Mouse (Mus musculus): ENCODE data around the gene Chrna4.

Gene Chrna4

DNA sequence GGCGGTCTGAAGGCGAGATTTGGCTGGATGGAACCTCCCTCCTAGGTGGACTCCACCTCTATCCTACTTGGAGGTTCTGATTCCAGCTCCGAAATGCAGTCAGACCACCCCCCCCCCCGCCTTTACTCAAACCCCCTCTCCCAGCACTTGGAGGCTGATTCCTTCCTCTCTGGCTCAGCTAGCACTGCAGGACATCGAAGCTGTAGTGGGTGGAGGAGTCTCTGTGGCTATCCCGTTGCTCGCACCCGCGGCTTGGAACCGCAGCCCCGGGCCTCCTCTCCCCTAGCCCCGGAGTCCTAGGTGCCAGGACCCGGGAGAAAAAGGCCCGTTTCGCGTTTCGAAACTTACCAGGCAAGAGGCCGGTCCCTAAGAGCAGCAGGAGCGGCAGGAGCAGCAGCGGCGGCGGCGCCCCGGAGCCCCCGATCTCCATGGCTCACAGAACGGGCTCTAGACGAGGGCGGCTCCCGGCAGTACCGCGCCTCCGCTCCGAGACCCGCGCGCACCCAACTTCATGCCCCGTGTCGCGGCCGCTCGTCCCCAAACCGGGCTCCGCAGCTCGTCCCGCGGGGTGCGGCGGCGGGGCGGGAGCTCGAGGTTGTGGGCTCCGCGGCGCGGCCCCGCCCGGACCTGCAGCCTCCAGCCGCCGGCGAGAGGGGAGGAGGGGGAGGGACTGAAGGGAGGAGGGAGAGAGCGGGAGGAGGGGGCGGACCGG, 4.5 kb downstream of the Chrna4 start:
- in situ Hi-C loops (cut with MboI, MseI), result no loop called here

DNA sequence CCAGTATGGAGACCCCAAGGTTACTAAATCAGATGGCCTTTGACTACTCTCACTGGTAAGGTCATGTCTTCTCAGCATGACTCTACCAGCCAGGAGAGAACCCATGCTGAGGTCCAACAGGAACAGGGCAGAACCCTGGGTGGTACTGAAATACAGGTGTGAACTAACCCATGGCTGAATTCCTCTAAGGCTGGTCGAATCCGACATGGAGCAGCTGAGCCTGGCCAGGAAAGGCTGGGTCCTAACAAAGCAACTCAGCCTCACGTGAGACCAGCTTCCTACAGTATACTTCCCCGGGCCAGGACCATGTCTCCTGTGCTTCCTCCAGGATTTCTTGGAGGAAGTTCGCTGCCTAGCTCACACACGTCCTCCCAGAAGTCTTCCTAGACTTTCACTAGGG, 6.8 kb downstream of the Chrna4 start:
- in situ Hi-C loops (cut with MboI, MseI), result no loop called here

DNA sequence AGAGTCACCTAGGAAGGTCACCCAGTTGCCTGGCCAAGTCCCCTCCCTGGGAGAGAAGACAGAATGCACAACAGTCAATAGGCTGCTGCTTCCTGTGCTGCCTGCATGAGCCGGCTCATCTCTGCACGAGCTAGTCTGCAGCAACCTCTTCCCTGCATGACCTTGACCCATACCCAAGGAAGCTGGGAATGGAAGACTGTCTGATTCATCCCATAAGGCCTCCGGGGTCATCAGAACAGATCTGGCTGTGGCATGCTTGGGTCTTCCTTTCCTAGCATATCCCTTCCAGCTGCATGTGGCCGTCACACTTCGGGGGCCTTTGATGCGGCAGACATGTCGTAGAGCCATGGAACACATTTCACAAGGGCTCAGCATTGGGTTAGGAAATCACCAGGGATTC, 8.2 kb downstream of the Chrna4 start:
- in situ Hi-C loops (cut with MboI, MseI), result no loop called here

GRCm38 (mm10) chr2:181033310-181033709, 10.0 kb downstream of the Chrna4 start:
- in situ Hi-C loops (cut with MboI, MseI), result no loop called here

GRCm38 (mm10) chr2:181032407-181032806, 10.9 kb downstream of the Chrna4 start:
- in situ Hi-C loops (cut with MboI, MseI), result no loop called here

DNA sequence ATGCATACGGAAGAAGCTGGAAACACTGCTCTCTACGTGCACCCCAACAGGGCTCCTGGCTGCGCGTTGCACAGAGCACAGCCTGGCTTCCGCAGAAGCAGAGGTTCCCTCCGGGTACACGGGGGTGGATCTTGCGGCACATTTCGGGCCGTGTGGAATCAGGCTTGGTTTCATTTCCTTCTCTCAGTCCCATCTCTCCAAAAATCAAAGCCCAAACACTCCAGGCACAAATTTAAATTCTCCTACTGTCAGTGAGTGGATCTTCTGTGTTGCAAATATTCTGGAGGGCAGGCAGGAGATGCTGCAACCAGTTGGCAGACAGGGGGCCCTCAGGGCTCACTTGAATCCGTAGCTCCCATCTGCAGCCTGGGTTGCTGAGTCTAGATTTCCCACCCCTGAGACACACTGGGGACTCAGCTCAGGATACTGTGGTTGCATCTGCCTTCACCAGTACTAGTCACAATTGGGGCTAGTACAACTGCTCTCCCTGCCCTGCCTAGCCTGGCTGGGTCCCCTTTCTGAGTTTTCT, 11.9 kb downstream of the Chrna4 start:
- in situ Hi-C loops (cut with MboI, MseI), result no loop called here

- in situ Hi-C loops (cut with MboI, MseI), result no loop called here
These were observed 35.0 kb downstream of the Chrna4 start for GRCm38 (mm10) chr2:181008339-181008738.

DNA sequence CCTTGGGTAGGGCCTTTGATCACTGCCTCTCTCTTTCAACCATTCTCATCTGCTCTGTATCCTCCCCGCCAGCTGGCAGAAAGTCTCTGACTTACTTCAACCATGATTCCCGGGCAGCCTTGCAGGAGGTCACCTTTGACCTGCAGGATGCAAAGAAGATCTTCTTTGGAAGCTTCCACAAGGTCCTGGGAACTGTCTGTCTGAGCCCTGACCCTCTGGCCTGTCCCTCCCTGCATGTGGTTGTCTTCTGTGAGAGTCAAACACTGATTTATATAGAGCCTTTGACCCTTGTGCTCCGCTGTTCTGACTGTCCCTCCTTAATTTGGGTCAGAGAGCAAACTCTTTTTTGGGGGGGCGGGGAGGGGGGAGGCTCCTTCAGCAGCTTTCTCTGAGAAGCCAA, 36.3 kb downstream of the Chrna4 start:
- in situ Hi-C loops (cut with MboI, MseI), result no loop called here

GRCm38 (mm10) chr2:180996905-180997304, 46.4 kb downstream of the Chrna4 start:
- in situ Hi-C loops (cut with MboI, MseI), result no loop called here

GRCm38 (mm10) chr2:180996436-180996835, 46.9 kb downstream of the Chrna4 start:
- in situ Hi-C loops (cut with MboI, MseI), result no loop called here

DNA sequence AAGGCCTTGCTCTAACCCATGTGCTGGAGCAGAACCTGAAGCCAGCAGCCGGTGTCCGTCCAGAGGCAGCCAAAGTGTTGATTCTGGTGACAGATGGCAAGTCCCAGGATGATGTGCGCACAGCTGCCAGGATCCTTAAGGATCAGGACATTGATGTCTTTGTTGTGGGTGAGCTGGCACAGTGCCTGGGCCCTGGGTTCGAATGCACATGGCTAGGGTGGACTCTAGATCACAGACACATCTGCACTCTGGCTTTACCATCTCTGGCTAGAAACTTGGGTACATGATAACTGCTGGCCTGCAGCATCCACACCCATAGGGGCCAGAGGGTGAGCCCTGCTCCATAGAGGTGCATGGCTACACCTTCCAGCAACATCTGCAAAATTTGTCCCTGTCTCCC, 47.9 kb downstream of the Chrna4 start:
- in situ Hi-C loops (cut with MboI, MseI), result no loop called here

GRCm38 (mm10) chr2:180994360-180994759, 49.0 kb downstream of the Chrna4 start:
- in situ Hi-C loops (cut with MboI, MseI), result no loop called here

GRCm38 (mm10) chr2:180990347-180990746, 53.0 kb downstream of the Chrna4 start:
- in situ Hi-C loops (cut with MboI, MseI), result no loop called here

DNA sequence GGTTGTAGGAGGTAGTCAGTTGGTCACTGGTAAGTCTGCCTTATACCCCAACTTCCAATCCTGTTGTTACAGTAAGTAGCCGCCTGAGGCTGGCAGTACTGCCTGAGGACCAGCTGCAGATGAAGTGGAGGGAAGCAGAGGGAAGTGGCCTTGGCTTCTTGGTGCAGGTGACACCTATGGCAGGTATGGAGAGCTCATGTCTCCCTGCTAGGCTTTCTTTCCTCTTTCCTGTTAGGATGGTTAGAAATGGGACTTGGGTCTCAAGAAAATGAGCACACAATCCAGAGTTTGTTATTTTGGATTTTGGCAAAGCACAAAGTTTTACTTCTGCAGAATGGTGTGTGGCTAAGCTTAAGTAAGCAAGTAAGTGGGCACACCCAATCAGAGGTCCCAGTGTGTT, 54.4 kb downstream of the Chrna4 start:
- in situ Hi-C loops (cut with MboI, MseI), result no loop called here

DNA sequence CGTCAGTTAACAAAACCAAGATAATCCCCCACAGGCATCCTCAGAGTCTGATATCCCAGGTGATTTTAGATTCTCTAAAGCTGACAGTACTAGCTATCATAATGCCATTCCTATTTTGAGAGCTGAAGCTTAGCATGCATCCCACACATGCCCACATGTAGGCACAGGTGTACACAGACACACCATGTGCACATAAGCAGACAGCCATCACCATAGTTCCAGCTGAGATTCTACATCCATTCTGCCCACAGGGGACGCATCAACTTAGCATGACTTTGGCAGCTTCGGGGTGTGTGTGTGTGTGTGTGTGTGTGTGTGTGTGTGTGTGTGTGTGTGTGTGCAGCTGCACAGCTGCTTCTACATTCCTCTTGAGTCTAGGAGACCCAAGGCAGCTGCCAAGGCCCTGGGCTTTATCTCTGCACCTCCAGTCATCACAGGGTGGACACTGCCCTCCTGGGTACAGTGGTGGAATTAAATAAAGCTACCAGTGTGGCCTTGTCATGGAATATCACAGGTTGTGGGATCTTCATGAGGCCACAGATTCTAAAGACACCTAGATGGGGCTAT, 54.9 kb downstream of the Chrna4 start:
- in situ Hi-C loops (cut with MboI, MseI), result no loop called here

DNA sequence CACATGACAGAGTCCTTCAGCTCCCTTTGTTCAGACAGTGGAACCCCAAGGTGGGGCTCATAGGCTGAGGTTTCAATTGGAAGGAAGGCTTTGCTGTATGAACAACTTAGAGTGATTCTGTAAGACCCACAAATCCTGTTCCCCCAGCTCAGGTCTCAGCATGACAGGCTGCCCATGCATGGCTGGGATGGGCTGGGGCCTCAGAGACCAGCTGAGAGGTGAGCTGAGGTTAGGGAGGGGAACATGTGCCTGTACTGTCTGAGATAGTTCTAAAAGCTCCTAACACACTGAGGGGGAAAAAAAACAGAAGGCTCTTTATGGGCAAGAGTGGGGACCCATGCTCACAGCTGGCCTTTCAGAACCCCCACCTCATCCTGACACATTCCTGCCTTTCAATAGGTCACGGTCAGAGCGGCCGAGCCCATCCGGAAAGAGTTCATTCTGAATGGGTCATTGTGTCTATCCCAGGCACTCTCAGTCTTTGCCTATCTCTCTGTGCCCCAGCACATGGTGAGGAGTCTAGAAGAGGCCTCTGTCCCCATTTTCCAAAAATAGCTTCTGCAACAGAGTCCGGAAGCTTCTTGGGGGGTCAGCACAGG, 55.8 kb downstream of the Chrna4 start:
- in situ Hi-C loops (cut with MboI, MseI), result no loop called here

- in situ Hi-C loops (cut with MboI, MseI), result no loop called here
These were observed 56.3 kb downstream of the Chrna4 start for GRCm38 (mm10) chr2:180987001-180987400.

DNA sequence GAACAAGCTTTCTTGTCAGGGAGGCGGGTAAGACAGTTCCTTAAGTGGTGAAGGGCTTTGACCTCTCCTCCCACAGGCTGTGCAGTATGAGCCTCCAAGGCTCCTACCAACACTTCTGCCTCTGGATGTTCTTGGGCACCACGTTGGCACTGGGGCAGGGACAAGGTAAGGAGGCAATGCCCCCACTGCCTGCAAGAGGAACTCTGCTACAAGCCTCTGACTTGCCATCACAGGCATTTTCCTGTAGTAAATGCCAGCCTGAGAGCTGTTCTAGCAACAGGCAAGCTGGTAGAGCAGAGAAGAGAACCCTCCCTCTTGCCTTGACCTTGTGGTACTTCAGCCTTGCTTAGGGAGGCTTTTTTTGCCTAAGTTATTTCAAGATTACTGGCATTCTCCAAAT, 56.9 kb downstream of the Chrna4 start, which contains the start of gene Col20a1:
Gene Col20a1 (plus strand): TSS at position 87 of the 400 bp plus-strand sequence.
- in situ Hi-C loops (cut with MboI, MseI), result no loop called here

GRCm38 (mm10) chr2:180985635-180986034, 57.7 kb downstream of the Chrna4 start:
- in situ Hi-C loops (cut with MboI, MseI), result no loop called here

- in situ Hi-C loops (cut with MboI, MseI), result no loop called here
These were observed 62.2 kb downstream of the Chrna4 start for GRCm38 (mm10) chr2:180981133-180981532.

Measured in T-helper 2 cell (primary cell).